ENCODE assay signal across 29 mouse cellular contexts in genomic region chr1:180193391-180193935, GRCm38 (mm10). TPM values are rescaled to one million over a fixed set of nuclear protein-coding genes. Genes with fewer than 3 reads are reported as not detected.
DNase-seq lines count a peak whose midpoint lies in the region; ATAC-seq and TF ChIP-seq lines count a peak whose summit lies in the region.
"Had no signal": no experiment of that assay in that cellular context is flagged by ENCODE, and none has a peak within 500 bp of the region (broad histone marks: within the 10 kb centered on the region; RNA-seq: fewer than 3 reads in every experiment).

No protein-coding gene starts in this region.

- DNase-seq in heart, adult 2 months, result peak in 1 of 2 experiments; percentile 16
- DNase-seq in heart, postnatal 14 days, result no peak
- DNase-seq in heart, postnatal 0 days (ENCODE audit: low spot score), result peak; percentile 67
- no peak for DNase-seq in heart, postnatal 25 days (ENCODE audit: low spot score)
- DNase-seq in 3T3-L1 (ENCODE audit: low read depth, low spot score), result peak; percentile 9
- DNase-seq in brain, adult 2 months (ENCODE audit: low read depth, low spot score), result peak; percentile 71
- no peak for DNase-seq in urinary bladder, postnatal 36 days (ENCODE audit: low spot score in 2 of 2)
- no peak for DNase-seq in left cerebral cortex, postnatal 25 days (ENCODE audit: low spot score in 2 of 2)
- DNase-seq: adrenal gland, adult 8-10 months; cerebellum, adult 11 months; cerebellum, adult 9-11 months; embryo, embryonic 11 days; kidney, adult 11 months; kidney, postnatal 14 days; layer of hippocampus, adult 9-11 months; liver, embryonic 13.5 days; lung, adult 2 months; lung, postnatal 10 days; right cerebral cortex, postnatal 25 days; spleen, adult 18-20 months; thymus, postnatal 14 days had no signal

- peak overlapping the region; percentile 54 for H3K9ac ChIP-seq in heart, adult 2 months (ENCODE audit: low read depth, low read length)
- H3K9ac ChIP-seq in heart, postnatal 0 days (replicated peaks; ENCODE audit: low read depth, low read length), result peak overlapping the region; percentile 80
- H3K9ac ChIP-seq: embryonic facial prominence, embryonic 13.5 days; hindbrain, embryonic 13.5 days; limb, embryonic 12.5 days; midbrain, embryonic 15.5 days had no signal

- no peak for TF ChIP-seq CTCF in heart, adult 2 months (IDR thresholded peaks at IDR 0.05)
- no peak for TF ChIP-seq CTCF in heart, postnatal 0 days (IDR thresholded peaks at IDR 0.05; ENCODE audit: low read depth)

- TF ChIP-seq POLR2A in heart, adult 2 months (IDR thresholded peaks at IDR 0.05; ENCODE audit: insufficient read depth, low read depth, low read length), result no peak

- TF ChIP-seq EP300 in heart, adult 2 months (IDR thresholded peaks at IDR 0.05; ENCODE audit: insufficient read depth, low read depth, low read length), result no peak
- TF ChIP-seq EP300 in heart, postnatal 0 days (IDR thresholded peaks at IDR 0.05; ENCODE audit: low read depth), result no peak

- peak overlapping the region; percentile 92 for H3K4me2 ChIP-seq in heart, postnatal 0 days (ENCODE audit: low read depth, low read length)
- H3K4me2 ChIP-seq: embryonic facial prominence, embryonic 13.5 days; hindbrain, embryonic 13.5 days; limb, embryonic 12.5 days; midbrain, embryonic 15.5 days had no signal

- peaks cover 2% of the 10 kb centered on the region for H3K4me1 ChIP-seq in heart, adult 2 months (ENCODE audit: control insufficient read depth, insufficient read depth, low read length)
- peaks cover 25% of the 10 kb centered on the region for H3K4me1 ChIP-seq in heart, postnatal 0 days (ENCODE audit: control insufficient read depth, insufficient read depth)

- no peaks in the 10 kb centered on the region for H3K27me3 ChIP-seq in heart, adult 2 months (ENCODE audit: control insufficient read depth, insufficient read depth, low read length)
- H3K27me3 ChIP-seq in heart, postnatal 0 days (ENCODE audit: control insufficient read depth, insufficient read depth, low read length), result no peaks in the 10 kb centered on the region
- H3K27me3 ChIP-seq: liver, embryonic 13.5 days had no signal

- H3K79me2 ChIP-seq in heart, adult 2 months (replicated peaks; ENCODE audit: control insufficient read depth, insufficient read depth, low read length), result no peaks in the 10 kb centered on the region

- 35% methylated on average over 8 of the region's 8 CpGs for WGBS in heart, adult 2 months
- WGBS in heart, postnatal 0 days, result 44% methylated on average over 8 of the region's 8 CpGs

- no peaks in the 10 kb centered on the region for H3K9me3 ChIP-seq in heart, postnatal 0 days (replicated peaks; ENCODE audit: control insufficient read depth, low read length)
- H3K9me3 ChIP-seq: embryonic facial prominence, embryonic 13.5 days; hindbrain, embryonic 13.5 days; limb, embryonic 12.5 days; liver, embryonic 13.5 days; midbrain, embryonic 15.5 days had no signal

- ATAC-seq in heart, postnatal 0 days (ENCODE audit: insufficient read depth, low read depth), result no peak
- ATAC-seq: activated CD4-positive, CD25-positive, alpha-beta regulatory T cell, adult 4 months; CD4-positive, CD25-positive, alpha-beta regulatory T cell, adult 4 months; forebrain, embryonic 16.5 days; midbrain, embryonic 15.5 days had no signal

- peak overlapping the region; percentile 85 for H3K4me3 ChIP-seq in heart, adult 2 months
- peak overlapping the region; percentile 79 for H3K4me3 ChIP-seq in heart, postnatal 0 days (ENCODE audit: low read depth, low read length)
- H3K4me3 ChIP-seq: embryonic facial prominence, embryonic 13.5 days; hindbrain, embryonic 13.5 days; limb, embryonic 12.5 days; liver, embryonic 13.5 days; midbrain, embryonic 15.5 days had no signal

- H3K36me3 ChIP-seq in heart, adult 2 months (ENCODE audit: control insufficient read depth, insufficient read depth, low read length), result no peaks in the 10 kb centered on the region
- H3K36me3 ChIP-seq in heart, postnatal 0 days (replicated peaks; ENCODE audit: control insufficient read depth, insufficient read depth, low read length), result no peaks in the 10 kb centered on the region
- H3K36me3 ChIP-seq: embryonic facial prominence, embryonic 13.5 days; hindbrain, embryonic 13.5 days; limb, embryonic 12.5 days; liver, embryonic 13.5 days; midbrain, embryonic 15.5 days had no signal

- peak overlapping the region; percentile 84 for H3K27ac ChIP-seq in heart, adult 2 months
- peak overlapping the region; percentile 94 for H3K27ac ChIP-seq in heart, postnatal 0 days (ENCODE audit: low read depth)
- H3K27ac ChIP-seq: embryonic facial prominence, embryonic 13.5 days; hindbrain, embryonic 13.5 days; limb, embryonic 12.5 days; liver, embryonic 13.5 days; macrophage; midbrain, embryonic 15.5 days had no signal

- intact Hi-C loops in heart, adult 2 months (cut with DNase I), result no loop called here
- intact Hi-C loops in heart, postnatal 14 days (cut with DNase I), result no loop called here
- intact Hi-C loops in heart, postnatal 25 days (cut with DNase I), result no loop called here
- intact Hi-C loops in left cerebral cortex, postnatal 25 days (cut with DNase I), result no loop called here

RNA-seq across cellular contexts. Expression of gene Coq8a, which starts 5.9 kb away (rescaled TPM):
- total RNA-seq in heart, adult 2 months (2021), result 100 to 1,000 TPM; 783 to 919 TPM
- polyA plus RNA-seq in heart, adult 2 months (2012; rRNA removed), result 468 and 899 TPM in 2 replicates
- total RNA-seq in heart, postnatal 14 days (2021), result 100 to 1,000 TPM; 741 to 790 TPM
- 148 and 166 TPM in 2 replicates for total RNA-seq in heart, postnatal 0 days (2014; rRNA removed; ENCODE audit: low replicate concordance)
- 226 and 231 TPM in 2 replicates for polyA plus RNA-seq in heart, postnatal 0 days (2015; fragmentation: Nextera tagmentation; extraction: Ambion mirVana)
- total RNA-seq in heart, postnatal 25 days (2021), result 100 to 1,000 TPM; 810 to 852 TPM
- total RNA-seq in left cerebral cortex, postnatal 25 days (2021), result 10 to 100 TPM; 40.4 to 45.6 TPM

Comparison
In these comparisons a context has a peak if more than half of its experiments do, and no peak if none do; other contexts are left out.
1. DNase-seq: peak in heart, postnatal 0 days (single experiment), 3T3-L1 (single experiment) and brain, adult 2 months (single experiment); none in heart, postnatal 14 days (0 of 2), heart, postnatal 25 days (single experiment), urinary bladder, postnatal 36 days (0 of 2) and left cerebral cortex, postnatal 25 days (0 of 2).